Mouse (Mus musculus): ENCODE data around the gene Hamp. TPM values are rescaled to one million over a fixed set of nuclear protein-coding genes. Genes with fewer than 3 reads are reported as not detected.
"Not testable (repeated sequence)": the region's sequence is repeated elsewhere in the genome, so short reads cannot be mapped to it uniquely, and the experiment has no call there.

Hamp gene
- polyA plus RNA-seq, 1 experiment from 2014 or later, result not detected

DNA sequence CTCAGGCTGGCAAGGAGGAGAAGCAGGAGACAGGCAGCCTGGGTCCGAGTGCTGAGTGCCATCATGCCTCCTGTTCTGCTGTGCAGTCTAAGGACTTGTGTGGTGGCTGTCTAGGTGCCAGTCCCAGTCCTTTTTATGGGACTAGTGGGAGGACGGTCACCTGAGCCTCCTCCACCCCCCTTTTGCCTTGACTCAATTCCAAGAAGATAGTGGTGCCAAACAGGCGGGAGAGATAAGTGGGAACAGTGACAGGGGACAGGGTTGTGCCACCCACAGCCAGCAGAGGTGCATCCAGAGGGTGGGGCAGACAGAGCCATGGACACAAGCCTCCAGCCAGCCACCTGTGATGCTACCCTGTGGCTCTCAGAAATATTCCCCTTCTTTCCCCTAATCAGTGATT, 19.8 kb downstream of the Hamp start:
- H3K9ac ChIP-seq (ENCODE audit: low read length), result no peak overlapping the region
- no peak overlapping the region for H3K4me3 ChIP-seq (ENCODE audit: low read length)
- WGBS, result 42% methylated on average over 3 of the region's 3 CpGs
- H3K9me3 ChIP-seq (replicated peaks; ENCODE audit: control insufficient read depth, low read length), result no peaks in the 10 kb centered on the region
- H3K27me3 ChIP-seq (ENCODE audit: control insufficient read depth, insufficient read depth, low read length), result no peaks in the 10 kb centered on the region
- H3K4me1 ChIP-seq (ENCODE audit: control insufficient read depth, insufficient read depth, low read length), result no peaks in the 10 kb centered on the region
- H3K4me2 ChIP-seq (ENCODE audit: low read depth, low read length), result no peak overlapping the region
- no peaks in the 10 kb centered on the region for H3K36me3 ChIP-seq (ENCODE audit: control insufficient read depth, insufficient read depth)
- H3K27ac ChIP-seq (ENCODE audit: low read length), result no peak overlapping the region
- ATAC-seq (replicated peaks; ENCODE audit: extremely low read depth, insufficient read depth, low FRiP score), result no peak

DNA sequence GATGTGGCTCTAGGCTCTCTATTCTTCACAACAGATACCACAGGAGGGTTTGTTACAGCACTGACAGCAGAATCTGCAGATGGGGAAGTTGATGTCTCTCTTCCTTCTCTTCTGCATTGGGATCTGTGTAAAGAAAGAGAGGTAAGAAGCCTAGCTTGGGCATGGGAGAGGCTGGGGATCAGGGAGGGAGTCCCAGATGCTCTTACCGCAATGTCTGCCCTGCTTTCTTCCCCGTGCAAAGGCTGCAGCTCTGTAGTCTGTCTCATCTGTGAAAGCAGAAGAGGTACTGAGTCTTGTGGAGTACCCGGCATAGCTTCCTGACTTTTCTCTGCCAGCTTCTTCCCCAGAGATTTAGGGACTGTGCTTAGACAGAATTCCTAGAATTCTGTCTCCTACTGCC, 21.3 kb downstream of the Hamp start:
- H3K27ac ChIP-seq (ENCODE audit: low read length); H3K4me3 ChIP-seq (ENCODE audit: low read length); H3K4me1 ChIP-seq (ENCODE audit: control insufficient read depth, insufficient read depth, low read length); H3K9me3 ChIP-seq (replicated peaks; ENCODE audit: control insufficient read depth, low read length); H3K4me2 ChIP-seq (ENCODE audit: low read depth, low read length); H3K36me3 ChIP-seq (ENCODE audit: control insufficient read depth, insufficient read depth); H3K9ac ChIP-seq (ENCODE audit: low read length); H3K27me3 ChIP-seq (ENCODE audit: control insufficient read depth, insufficient read depth, low read length); ATAC-seq (replicated peaks; ENCODE audit: extremely low read depth, insufficient read depth, low FRiP score): not testable (repeated sequence)
- 34% methylated on average over 3 of the region's 3 CpGs for WGBS

DNA sequence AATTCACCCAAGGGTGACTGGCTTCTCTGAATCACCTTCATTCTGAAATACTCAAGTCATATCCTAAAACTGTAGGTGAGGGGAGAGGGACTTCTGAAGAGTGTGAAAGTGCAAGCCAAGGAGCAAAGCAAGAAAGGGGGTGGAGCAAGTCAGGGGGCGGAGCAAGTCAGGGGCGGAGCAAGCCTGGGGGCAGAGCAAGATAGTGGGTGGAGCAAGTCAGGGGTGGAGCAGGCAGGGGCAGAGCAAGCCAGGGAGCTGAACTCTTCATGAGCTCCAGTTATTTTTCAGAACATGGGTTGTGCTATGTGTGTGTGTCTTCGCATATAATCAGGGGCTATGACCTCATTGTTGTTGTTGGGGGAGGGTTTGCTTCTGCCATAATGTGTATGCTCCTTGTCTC, 23.6 kb downstream of the Hamp start:
- Histone ChIP-seq H3K27me3 (ENCODE audit: control insufficient read depth, insufficient read depth, low read length) (no peaks in the 10 kb centered on the region; the same call in 1 of the 2 replicates), H3K36me3 (ENCODE audit: control insufficient read depth, insufficient read depth) (no peaks in the 10 kb centered on the region), H3K9me3 (replicated peaks; ENCODE audit: control insufficient read depth, low read length) (no peaks in the 10 kb centered on the region), H3K9ac (ENCODE audit: low read length) (no peak overlapping the region), H3K4me3 (ENCODE audit: low read length) (no peak overlapping the region), H3K4me2 (ENCODE audit: low read depth, low read length) (no peak overlapping the region), H3K4me1 (ENCODE audit: control insufficient read depth, insufficient read depth, low read length) (no peaks in the 10 kb centered on the region), H3K27ac (ENCODE audit: low read length) (no peak overlapping the region)
- ATAC-seq (replicated peaks; ENCODE audit: extremely low read depth, insufficient read depth, low FRiP score), result no peak
- 57% methylated on average over 3 of the region's 3 CpGs for WGBS

DNA sequence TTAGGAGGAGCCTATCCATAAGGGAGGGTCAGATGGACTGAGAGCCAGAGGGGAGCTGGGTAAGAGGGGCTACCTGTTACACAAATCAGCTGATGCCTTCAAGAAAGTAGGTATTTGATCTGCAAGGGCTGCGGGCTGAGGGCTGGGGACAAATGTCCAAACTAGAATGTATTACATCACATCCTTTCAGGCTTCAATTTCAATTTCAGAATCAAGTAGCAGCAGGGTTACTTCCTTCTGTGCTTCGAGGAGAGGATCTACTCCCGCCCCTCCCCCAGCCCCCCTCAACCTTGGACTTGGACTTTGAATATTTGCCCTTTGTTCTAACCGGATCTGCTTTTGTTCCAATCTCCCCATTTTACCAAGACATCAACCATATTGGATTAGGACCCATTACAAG, 26.6 kb downstream of the Hamp start:
- no peak overlapping the region for H3K4me2 ChIP-seq (ENCODE audit: low read depth, low read length)
- H3K36me3 ChIP-seq (ENCODE audit: control insufficient read depth, insufficient read depth), result no peaks in the 10 kb centered on the region
- no peaks in the 10 kb centered on the region; the same call in 1 of the 2 replicates for H3K4me1 ChIP-seq (ENCODE audit: control insufficient read depth, insufficient read depth, low read length)
- 49% methylated on average over 4 of the region's 4 CpGs for WGBS
- no peaks in the 10 kb centered on the region for H3K9me3 ChIP-seq (replicated peaks; ENCODE audit: control insufficient read depth, low read length)
- no peak overlapping the region for H3K4me3 ChIP-seq (ENCODE audit: low read length)
- no peak overlapping the region for H3K9ac ChIP-seq (ENCODE audit: low read length)
- ATAC-seq (replicated peaks; ENCODE audit: extremely low read depth, insufficient read depth, low FRiP score), result no peak
- no peaks in the 10 kb centered on the region; the same call in 1 of the 2 replicates for H3K27me3 ChIP-seq (ENCODE audit: control insufficient read depth, insufficient read depth, low read length)
- H3K27ac ChIP-seq (ENCODE audit: low read length), result no peak overlapping the region

DNA sequence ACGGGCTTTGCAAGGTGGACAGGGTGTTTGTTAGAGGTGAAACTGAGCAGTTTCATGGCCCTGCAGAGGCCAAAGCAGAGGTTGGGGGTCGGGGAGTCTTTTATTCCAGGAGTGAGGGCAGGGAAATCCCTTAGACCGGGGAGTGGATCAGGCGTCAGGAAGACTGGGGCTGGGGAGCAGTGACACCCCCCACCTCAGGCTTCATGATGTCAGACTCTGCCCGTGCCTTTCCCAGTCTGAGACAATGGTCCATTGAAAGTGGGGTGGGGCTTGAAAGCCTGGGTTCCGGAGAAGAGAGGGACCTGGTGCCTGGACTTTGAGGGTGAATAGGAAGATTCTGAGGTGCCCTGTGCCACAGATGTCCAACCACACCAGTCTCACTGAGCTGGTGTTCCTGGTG, 27.1 kb downstream of the Hamp start:
- Histone ChIP-seq H3K27me3 (ENCODE audit: control insufficient read depth, insufficient read depth, low read length) (no peaks in the 10 kb centered on the region; the same call in 1 of the 2 replicates), H3K4me3 (ENCODE audit: low read length) (no peak overlapping the region), H3K9ac (ENCODE audit: low read length) (no peak overlapping the region), H3K4me1 (ENCODE audit: control insufficient read depth, insufficient read depth, low read length) (no peaks in the 10 kb centered on the region; the same call in 1 of the 2 replicates), H3K9me3 (replicated peaks; ENCODE audit: control insufficient read depth, low read length) (no peaks in the 10 kb centered on the region), H3K36me3 (ENCODE audit: control insufficient read depth, insufficient read depth) (no peaks in the 10 kb centered on the region), H3K27ac (ENCODE audit: low read length) (no peak overlapping the region), H3K4me2 (ENCODE audit: low read depth, low read length) (no peak overlapping the region)
- no peak for ATAC-seq (replicated peaks; ENCODE audit: extremely low read depth, insufficient read depth, low FRiP score)
- 35% methylated on average over 6 of the region's 6 CpGs for WGBS

DNA sequence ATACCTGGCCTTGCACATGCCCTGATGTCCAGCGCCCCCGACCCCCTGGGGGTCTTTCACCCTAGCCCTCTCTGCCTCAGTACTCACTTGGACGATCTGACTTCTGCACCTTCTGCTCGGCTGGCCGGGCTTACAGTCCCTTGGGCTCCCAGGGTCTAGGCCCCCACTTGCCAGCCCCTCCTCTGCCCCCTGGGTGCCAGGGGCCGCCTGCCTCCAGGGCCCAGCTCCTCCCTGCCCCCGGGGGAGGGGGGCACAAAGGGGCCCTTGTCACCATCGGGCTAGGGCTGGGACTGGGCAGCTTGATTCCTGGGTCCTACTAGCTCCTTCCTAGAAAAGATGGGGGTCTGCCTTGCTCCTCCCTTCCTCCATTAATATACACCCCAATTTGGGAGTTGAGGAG, 29.1 kb downstream of the Hamp start, which contains the start of gene Mag:
TSS of gene Mag (minus strand) at position 142 of the 400 bp plus-strand sequence.
- no peak within 1 kb of the TSS for H3K9ac ChIP-seq (ENCODE audit: low read length)
- H3K27me3 ChIP-seq (ENCODE audit: control insufficient read depth, insufficient read depth, low read length), result no peaks in the 10 kb centered on the region; the same call in 1 of the 2 replicates
- no peaks in the 10 kb centered on the region for H3K36me3 ChIP-seq (ENCODE audit: control insufficient read depth, insufficient read depth)
- H3K4me1 ChIP-seq (ENCODE audit: control insufficient read depth, insufficient read depth, low read length), result no peaks in the 10 kb centered on the region; the same call in 1 of the 2 replicates
- H3K4me2 ChIP-seq (ENCODE audit: low read depth, low read length), result no peak within 1 kb of the TSS
- H3K27ac ChIP-seq (ENCODE audit: low read length), result no peak within 1 kb of the TSS
- no peak for ATAC-seq (replicated peaks; ENCODE audit: extremely low read depth, insufficient read depth, low FRiP score)
- no peaks in the 10 kb centered on the region for H3K9me3 ChIP-seq (replicated peaks; ENCODE audit: control insufficient read depth, low read length)
- no peak within 1 kb of the TSS for H3K4me3 ChIP-seq (ENCODE audit: low read length)
- WGBS, result 70% methylated on average over 8 of the region's 8 CpGs

DNA sequence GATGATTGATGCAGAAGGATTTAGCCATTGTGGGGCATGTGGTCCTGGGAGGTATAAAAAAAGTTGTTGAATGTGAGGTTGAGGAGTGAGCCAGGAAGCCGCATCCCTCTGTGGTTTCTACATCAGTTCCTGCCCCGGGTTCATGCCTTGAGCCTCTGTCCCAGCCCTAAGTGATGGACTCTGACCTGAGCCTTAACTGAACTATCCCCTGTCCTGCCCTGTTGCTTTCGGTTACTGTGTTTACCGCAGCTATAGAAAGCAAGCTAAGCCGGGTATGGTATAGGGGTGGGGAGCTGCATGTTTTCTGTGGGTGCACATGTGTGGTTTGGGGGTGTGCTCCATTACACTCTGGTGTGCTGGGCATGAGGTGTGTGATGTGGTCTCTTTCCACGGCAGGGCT, 34.1 kb downstream of the Hamp start:
- no peaks in the 10 kb centered on the region; the same call in 1 of the 2 replicates for H3K4me1 ChIP-seq (ENCODE audit: control insufficient read depth, insufficient read depth, low read length)
- no peaks in the 10 kb centered on the region for H3K9me3 ChIP-seq (replicated peaks; ENCODE audit: control insufficient read depth, low read length)
- ATAC-seq (replicated peaks; ENCODE audit: extremely low read depth, insufficient read depth, low FRiP score), result no peak
- H3K9ac ChIP-seq (ENCODE audit: low read length), result no peak overlapping the region
- no peak overlapping the region for H3K4me2 ChIP-seq (ENCODE audit: low read depth, low read length)
- 77% methylated on average over 6 of the region's 6 CpGs for WGBS
- no peak overlapping the region for H3K27ac ChIP-seq (ENCODE audit: low read length)
- no peaks in the 10 kb centered on the region for H3K36me3 ChIP-seq (ENCODE audit: control insufficient read depth, insufficient read depth)
- no peak overlapping the region for H3K4me3 ChIP-seq (ENCODE audit: low read length)
- H3K27me3 ChIP-seq (ENCODE audit: control insufficient read depth, insufficient read depth, low read length), result peaks cover 18% of the 10 kb centered on the region

DNA sequence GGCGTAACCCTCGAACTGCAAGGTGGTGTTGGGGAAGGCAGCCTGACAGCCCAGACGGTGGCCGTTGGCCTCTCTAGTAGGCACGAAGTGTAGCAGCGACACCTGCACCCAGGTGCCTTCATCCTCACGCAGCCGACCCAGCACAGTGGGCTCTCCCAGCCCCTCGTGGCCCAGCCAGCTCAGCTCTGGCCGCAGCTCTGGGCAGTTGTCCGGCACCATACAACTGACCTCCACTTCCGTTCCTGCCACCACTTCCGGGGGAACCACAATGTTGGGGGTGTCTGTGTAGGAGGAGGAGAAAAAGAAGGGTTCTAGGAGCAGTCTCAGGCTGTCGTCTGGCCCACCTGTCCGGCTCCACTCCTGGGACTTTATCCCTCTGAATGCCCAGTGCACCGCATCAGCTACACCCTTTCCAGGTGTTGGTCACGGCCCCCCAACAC, 34.8 kb downstream of the Hamp start:
- Histone ChIP-seq H3K9me3 (replicated peaks; ENCODE audit: control insufficient read depth, low read length) (no peaks in the 10 kb centered on the region), H3K9ac (ENCODE audit: low read length) (no peak overlapping the region), H3K4me3 (ENCODE audit: low read length) (no peak overlapping the region; the same call in 1 of the 2 replicates), H3K27me3 (ENCODE audit: control insufficient read depth, insufficient read depth, low read length) (peaks cover 18% of the 10 kb centered on the region), H3K27ac (ENCODE audit: low read length) (no peak overlapping the region), H3K36me3 (ENCODE audit: control insufficient read depth, insufficient read depth) (no peaks in the 10 kb centered on the region), H3K4me2 (ENCODE audit: low read depth, low read length) (peak overlapping the region; percentile 50), H3K4me1 (ENCODE audit: control insufficient read depth, insufficient read depth, low read length) (no peaks in the 10 kb centered on the region; the same call in 1 of the 2 replicates)
- ATAC-seq (replicated peaks; ENCODE audit: extremely low read depth, insufficient read depth, low FRiP score), result peak; percentile 52; the same call in 1 of the 2 replicates
- 23% methylated on average over 17 of the region's 17 CpGs for WGBS

DNA sequence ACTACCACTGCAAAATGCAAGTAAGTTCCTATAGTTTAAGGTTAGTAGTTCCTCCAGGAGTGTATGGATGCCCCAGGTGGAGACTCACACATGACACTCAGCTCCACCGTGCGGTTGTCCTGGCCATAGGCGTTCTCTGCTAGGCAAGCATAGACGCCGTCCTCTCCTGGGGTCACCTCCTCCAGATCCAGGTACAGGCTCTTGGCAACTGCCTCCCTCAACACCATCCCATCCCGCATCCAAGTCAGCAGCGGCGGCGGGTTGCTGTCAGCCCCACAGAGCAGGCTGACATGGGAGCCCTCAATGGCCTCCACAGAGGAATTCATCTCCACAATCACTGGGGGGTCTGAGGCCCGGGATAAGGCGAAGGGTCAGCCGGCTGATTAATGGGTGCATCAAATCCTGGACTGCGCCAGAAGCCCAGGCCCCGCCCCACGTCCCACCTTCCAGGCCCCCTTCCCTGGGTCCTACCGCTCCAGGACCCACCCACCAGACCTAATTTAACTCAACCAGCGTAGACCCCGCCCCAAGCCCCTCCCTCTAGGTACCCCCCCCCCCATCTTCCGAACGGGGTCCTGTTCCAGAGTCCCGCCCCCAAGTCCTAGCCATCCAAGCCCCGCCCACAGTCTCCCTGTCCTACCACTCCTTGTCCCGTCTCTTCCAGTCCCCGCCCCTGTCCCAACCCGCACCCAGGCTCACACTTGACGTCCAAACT, 35.4 kb downstream of the Hamp start:
- H3K9me3 ChIP-seq (replicated peaks; ENCODE audit: control insufficient read depth, low read length), result no peaks in the 10 kb centered on the region
- ATAC-seq (replicated peaks; ENCODE audit: extremely low read depth, insufficient read depth, low FRiP score), result no peak
- no peaks in the 10 kb centered on the region; the same call in 1 of the 2 replicates for H3K4me1 ChIP-seq (ENCODE audit: control insufficient read depth, insufficient read depth, low read length)
- 2% methylated on average over 24 of the region's 26 CpGs for WGBS
- H3K4me2 ChIP-seq (ENCODE audit: low read depth, low read length), result peak overlapping the region; percentile 50
- H3K36me3 ChIP-seq (ENCODE audit: control insufficient read depth, insufficient read depth), result no peaks in the 10 kb centered on the region
- H3K9ac ChIP-seq (ENCODE audit: low read length), result no peak overlapping the region
- no peak overlapping the region for H3K27ac ChIP-seq (ENCODE audit: low read length)
- peaks cover 18% of the 10 kb centered on the region for H3K27me3 ChIP-seq (ENCODE audit: control insufficient read depth, insufficient read depth, low read length)
- peak overlapping the region; percentile 19; the same call in 1 of the 2 replicates for H3K4me3 ChIP-seq (ENCODE audit: low read length)
